Mouse (Mus musculus): ENCODE results near the gene Pigs. TPM values are rescaled to one million over a fixed set of nuclear protein-coding genes. Genes with fewer than 3 reads are reported as not detected.

Pigs gene
- polyA plus RNA-seq, 1 experiment: 94.2 TPM

DNA sequence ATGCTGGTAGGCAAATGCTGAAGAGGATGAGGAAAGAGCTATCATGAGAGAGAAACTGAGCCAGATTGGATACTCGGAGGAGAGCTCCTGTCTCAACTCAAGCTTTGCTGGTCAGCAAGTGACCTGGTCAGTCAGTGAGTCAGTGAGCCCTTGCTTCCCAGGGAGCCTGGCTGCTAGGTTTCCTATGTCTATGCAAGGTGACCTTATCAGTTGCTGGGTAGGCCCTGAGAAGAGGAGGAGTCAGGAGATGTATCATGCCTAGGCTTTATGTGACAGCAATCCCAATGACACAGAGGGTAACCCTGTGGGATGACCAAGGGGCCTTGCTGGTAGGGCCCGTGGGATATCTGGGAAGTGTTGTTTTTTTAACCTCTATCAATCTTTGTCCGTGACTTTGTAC is 44.0 kb downstream of the Pigs start:
- no peak for DNase-seq
- H3K4me3 ChIP-seq (replicated peaks; ENCODE audit: insufficient read depth, low read depth, low read length): no peak overlapping the region
- TF ChIP-seq POLR2A (IDR thresholded peaks at IDR 0.05; ENCODE audit: borderline replicate concordance, insufficient read depth, low read length): no peak
- no peak for TF ChIP-seq CTCF (IDR thresholded peaks at IDR 0.05; ENCODE audit: borderline replicate concordance, insufficient read depth, low read depth, low read length)
- no peak overlapping the region for H3K27ac ChIP-seq (ENCODE audit: insufficient read depth, low read length)
- no peaks in the 10 kb centered on the region for H3K27me3 ChIP-seq (ENCODE audit: control insufficient read depth, insufficient read depth, low read length)
- H3K4me1 ChIP-seq (ENCODE audit: control insufficient read depth, insufficient read depth, low read length): no peaks in the 10 kb centered on the region
- 85% methylated on average over 3 of the region's 3 CpGs for WGBS

DNA sequence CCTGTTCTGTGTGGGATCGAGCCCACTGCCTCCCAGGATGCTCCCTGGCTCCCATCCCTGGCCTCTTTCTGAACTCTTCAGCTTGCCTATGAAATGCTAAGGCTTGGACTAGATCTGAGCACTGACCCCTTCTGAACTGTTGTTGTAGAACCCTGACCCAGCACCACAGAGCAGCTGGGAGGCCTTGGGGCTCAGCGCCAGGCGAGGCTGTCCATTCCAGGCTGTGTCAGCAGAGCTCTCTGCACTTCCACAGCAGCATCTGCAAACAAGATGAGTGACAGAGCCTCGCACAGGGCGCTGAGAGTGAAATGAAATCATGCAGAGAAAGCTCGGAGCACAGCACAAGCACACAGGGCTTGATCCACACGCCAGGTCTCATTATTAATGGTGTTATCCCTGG is 44.4 kb downstream of the Pigs start:
- Histone ChIP-seq H3K27ac (ENCODE audit: insufficient read depth, low read length) (no peak overlapping the region), H3K4me1 (ENCODE audit: control insufficient read depth, insufficient read depth, low read length) (no peaks in the 10 kb centered on the region), H3K4me3 (replicated peaks; ENCODE audit: insufficient read depth, low read depth, low read length) (no peak overlapping the region), H3K27me3 (ENCODE audit: control insufficient read depth, insufficient read depth, low read length) (no peaks in the 10 kb centered on the region)
- 42% methylated on average over 7 of the region's 7 CpGs for WGBS
- DNase-seq: no peak
- TF ChIP-seq CTCF (IDR thresholded peaks at IDR 0.05; ENCODE audit: borderline replicate concordance, insufficient read depth, low read depth, low read length) (no peak), POLR2A (IDR thresholded peaks at IDR 0.05; ENCODE audit: borderline replicate concordance, insufficient read depth, low read length) (no peak)

GRCm38 (mm10) chr11:78374147-78374546 is 45.9 kb downstream of the Pigs start:
- TF ChIP-seq POLR2A (IDR thresholded peaks at IDR 0.05; ENCODE audit: borderline replicate concordance, insufficient read depth, low read length) (no peak), CTCF (IDR thresholded peaks at IDR 0.05; ENCODE audit: borderline replicate concordance, insufficient read depth, low read depth, low read length) (no peak)
- no peaks in the 10 kb centered on the region for H3K4me1 ChIP-seq (ENCODE audit: control insufficient read depth, insufficient read depth, low read length)
- 80% methylated on average over 8 of the region's 8 CpGs for WGBS
- DNase-seq: no peak
- no peak overlapping the region for H3K27ac ChIP-seq (ENCODE audit: insufficient read depth, low read length)
- H3K27me3 ChIP-seq (ENCODE audit: control insufficient read depth, insufficient read depth, low read length): no peaks in the 10 kb centered on the region
- no peak overlapping the region for H3K4me3 ChIP-seq (replicated peaks; ENCODE audit: insufficient read depth, low read depth, low read length)

- DNase-seq: no peak
- H3K27ac ChIP-seq (ENCODE audit: insufficient read depth, low read length): no peak overlapping the region
- no peaks in the 10 kb centered on the region for H3K27me3 ChIP-seq (ENCODE audit: control insufficient read depth, insufficient read depth, low read length)
- no peak overlapping the region for H3K4me3 ChIP-seq (replicated peaks; ENCODE audit: insufficient read depth, low read depth, low read length)
- peaks cover 4% of the 10 kb centered on the region; the same call in 1 of the 2 replicates for H3K4me1 ChIP-seq (ENCODE audit: control insufficient read depth, insufficient read depth, low read length)
- 52% methylated on average over 12 of the region's 12 CpGs for WGBS
- TF ChIP-seq CTCF (IDR thresholded peaks at IDR 0.05; ENCODE audit: borderline replicate concordance, insufficient read depth, low read depth, low read length) (no peak), POLR2A (IDR thresholded peaks at IDR 0.05; ENCODE audit: borderline replicate concordance, insufficient read depth, low read length) (no peak)
These were observed 49.4 kb downstream of the Pigs start for GRCm38 (mm10) chr11:78377549-78378159.

- no peak for DNase-seq
- Histone ChIP-seq H3K4me1 (ENCODE audit: control insufficient read depth, insufficient read depth, low read length) (peaks cover 4% of the 10 kb centered on the region; the same call in 1 of the 2 replicates), H3K4me3 (replicated peaks; ENCODE audit: insufficient read depth, low read depth, low read length) (no peak overlapping the region), H3K27ac (ENCODE audit: insufficient read depth, low read length) (no peak overlapping the region), H3K27me3 (ENCODE audit: control insufficient read depth, insufficient read depth, low read length) (no peaks in the 10 kb centered on the region)
- TF ChIP-seq CTCF (IDR thresholded peaks at IDR 0.05; ENCODE audit: borderline replicate concordance, insufficient read depth, low read depth, low read length): no peak
- no peak for TF ChIP-seq POLR2A (IDR thresholded peaks at IDR 0.05; ENCODE audit: borderline replicate concordance, insufficient read depth, low read length)
- WGBS: 14% methylated on average over 4 of the region's 4 CpGs
These were observed 52.1 kb downstream of the Pigs start for GRCm38 (mm10) chr11:78380351-78380750.

- Histone ChIP-seq H3K27me3 (ENCODE audit: control insufficient read depth, insufficient read depth, low read length) (no peaks in the 10 kb centered on the region), H3K27ac (ENCODE audit: insufficient read depth, low read length) (no peak overlapping the region), H3K4me3 (replicated peaks; ENCODE audit: insufficient read depth, low read depth, low read length) (no peak overlapping the region), H3K4me1 (ENCODE audit: control insufficient read depth, insufficient read depth, low read length) (peaks cover 4% of the 10 kb centered on the region; the same call in 1 of the 2 replicates)
- no peak for DNase-seq
- no peak for TF ChIP-seq POLR2A (IDR thresholded peaks at IDR 0.05; ENCODE audit: borderline replicate concordance, insufficient read depth, low read length)
- no peak for TF ChIP-seq CTCF (IDR thresholded peaks at IDR 0.05; ENCODE audit: borderline replicate concordance, insufficient read depth, low read depth, low read length)
- 56% methylated on average over 3 of the region's 3 CpGs for WGBS
These were observed 52.8 kb downstream of the Pigs start for GRCm38 (mm10) chr11:78380996-78381395.

- no peak overlapping the region for H3K27ac ChIP-seq (ENCODE audit: insufficient read depth, low read length)
- WGBS: 86% methylated on average over 7 of the region's 7 CpGs
- no peak for DNase-seq
These were observed 54.1 kb downstream of the Pigs start for GRCm38 (mm10) chr11:78382286-78382685.

GRCm38 (mm10) chr11:78382701-78383100 is 54.5 kb downstream of the Pigs start:
- WGBS: 65% methylated on average over 5 of the region's 5 CpGs
- H3K4me1 ChIP-seq (ENCODE audit: control insufficient read depth, insufficient read depth, low read length): peaks cover 4% of the 10 kb centered on the region; the same call in 1 of the 2 replicates
- TF ChIP-seq POLR2A (IDR thresholded peaks at IDR 0.05; ENCODE audit: borderline replicate concordance, insufficient read depth, low read length): no peak
- H3K27me3 ChIP-seq (ENCODE audit: control insufficient read depth, insufficient read depth, low read length): no peaks in the 10 kb centered on the region
- H3K4me3 ChIP-seq (replicated peaks; ENCODE audit: insufficient read depth, low read depth, low read length): no peak overlapping the region
- H3K27ac ChIP-seq (ENCODE audit: insufficient read depth, low read length): no peak overlapping the region
- DNase-seq: no peak

More at GRCm38 (mm10) chr11:78382286-78382685, 54.1 kb downstream of the Pigs start:
- Histone ChIP-seq H3K4me1 (ENCODE audit: control insufficient read depth, insufficient read depth, low read length) (peaks cover 4% of the 10 kb centered on the region; the same call in 1 of the 2 replicates), H3K4me3 (replicated peaks; ENCODE audit: insufficient read depth, low read depth, low read length) (no peak overlapping the region), H3K27me3 (ENCODE audit: control insufficient read depth, insufficient read depth, low read length) (no peaks in the 10 kb centered on the region)
- TF ChIP-seq POLR2A (IDR thresholded peaks at IDR 0.05; ENCODE audit: borderline replicate concordance, insufficient read depth, low read length) (no peak), CTCF (IDR thresholded peaks at IDR 0.05; ENCODE audit: borderline replicate concordance, insufficient read depth, low read depth, low read length) (no peak)
